Mouse (Mus musculus): ENCODE measurements at regions not wholly inside any gene's neighbourhood (a gene's known extent, or its start where the extent isn't known, plus 50 kb on each side); places are given as distances from the start of the nearest gene placed in this dataset.

DNA sequence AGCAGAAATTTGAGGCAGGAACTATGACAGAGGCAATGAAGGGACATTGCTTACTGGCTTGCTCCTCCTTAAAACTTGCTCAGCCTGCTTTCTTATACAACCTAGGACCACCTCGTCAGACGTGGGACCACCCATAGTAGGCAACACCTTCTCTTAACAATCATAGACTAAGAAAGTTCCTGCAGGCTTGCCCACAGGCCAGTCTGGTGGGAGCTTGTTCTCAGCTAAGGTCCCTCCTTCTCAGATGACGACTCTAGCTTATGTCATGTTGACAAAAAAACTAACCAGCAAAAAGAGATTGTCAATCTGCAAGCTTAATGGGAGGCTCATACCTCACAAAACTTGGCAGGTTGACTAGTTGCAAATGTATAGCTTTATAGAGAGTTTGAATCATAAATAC lies 56.5 kb upstream of the Lsm6 start:
- in situ Hi-C loops (cut with MboI, MseI): no loop called here

DNA sequence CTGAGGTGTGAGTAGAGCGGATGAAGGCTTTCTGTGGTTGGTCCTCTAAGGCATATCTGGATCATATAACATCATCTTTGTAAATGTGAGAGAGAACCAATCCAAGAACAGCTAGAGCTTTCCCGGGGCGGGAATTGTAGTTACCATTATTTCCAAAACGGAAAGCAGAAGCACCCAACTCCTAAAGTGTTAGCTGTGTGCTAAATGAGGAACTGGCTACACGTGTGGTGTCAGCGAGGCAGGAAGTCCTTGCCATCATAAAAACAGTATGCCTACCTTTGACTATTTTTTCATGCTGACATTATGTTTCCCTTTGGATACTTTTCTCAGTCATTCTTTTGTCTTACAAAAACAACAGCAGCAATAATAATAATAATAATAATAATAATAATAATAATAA lies 68.8 kb upstream of the Lsm6 start:
- in situ Hi-C loops (cut with MboI, MseI): loop anchor here (10.0 kb wide), 1 partner anchor 55 kb away; no protein-coding TSS in a partner anchor

GRCm38 (mm10) chr8:78890571-78890970 lies 69.6 kb upstream of the Lsm6 start:
- in situ Hi-C loops (cut with MboI, MseI): no loop called here

DNA sequence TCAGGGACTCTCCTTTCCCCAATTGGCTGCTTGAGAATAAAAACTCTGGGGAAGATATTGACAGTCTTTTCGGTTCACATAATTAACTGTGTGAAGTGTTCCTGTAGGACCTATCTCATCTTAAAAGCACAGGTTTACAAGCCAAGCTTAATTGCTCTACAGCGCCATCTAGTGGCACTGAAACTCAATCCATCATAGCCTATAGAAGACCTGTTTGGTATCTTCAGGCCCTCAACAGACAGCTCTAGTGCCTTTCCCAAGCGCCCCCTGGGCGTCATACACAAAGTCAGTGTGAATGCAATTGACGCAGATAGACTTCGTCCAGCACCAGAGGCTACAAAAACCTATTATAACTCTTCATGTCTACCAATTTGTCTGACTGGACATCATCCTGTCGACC lies 78.9 kb upstream of the Lsm6 start:
- in situ Hi-C loops (cut with MboI, MseI): loop anchor here (10.0 kb wide), 1 partner anchor 835 kb away; no protein-coding TSS in a partner anchor

GRCm38 (mm10) chr8:78903034-78903433 lies 82.1 kb upstream of the Lsm6 start:
- in situ Hi-C loops (cut with MboI, MseI): loop anchor here (10.0 kb wide), 1 partner anchor 838 kb away; no protein-coding TSS in a partner anchor

- in situ Hi-C loops (cut with MboI, MseI): loop anchor here (10.0 kb wide), 1 partner anchor 843 kb away; no protein-coding TSS in a partner anchor
Observed at GRCm38 (mm10) chr8:78907918-78908317, 87.0 kb upstream of the Lsm6 start.

DNA sequence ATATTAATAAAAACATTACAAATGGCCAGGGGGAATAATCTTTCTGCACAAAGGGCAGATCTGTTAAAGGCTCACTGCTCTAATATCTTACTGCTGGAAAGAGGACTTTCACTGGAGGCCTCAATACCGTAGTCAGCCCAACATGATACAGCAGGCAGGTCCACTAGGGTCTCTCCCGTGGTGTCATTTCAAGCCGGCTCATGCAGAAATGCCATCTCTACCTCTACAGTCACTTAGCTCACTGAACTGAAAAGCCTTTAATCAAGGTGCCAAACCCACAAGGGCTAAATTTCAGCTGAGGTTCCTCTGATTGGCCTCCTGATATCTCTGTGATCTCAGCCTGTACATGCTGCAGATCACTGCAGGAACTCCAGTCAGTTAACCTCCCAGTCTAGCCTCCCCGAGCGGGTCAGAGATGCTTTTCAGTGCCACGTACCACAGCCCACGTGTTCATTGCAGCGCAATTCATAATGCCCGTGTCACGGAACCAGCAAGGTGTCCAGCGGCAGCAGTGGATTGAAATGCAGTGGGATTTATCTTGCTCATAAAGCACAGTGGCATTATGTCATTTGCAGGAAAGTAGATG lies 90.4 kb upstream of the Lsm6 start:
- in situ Hi-C loops (cut with MboI, MseI): no loop called here

DNA sequence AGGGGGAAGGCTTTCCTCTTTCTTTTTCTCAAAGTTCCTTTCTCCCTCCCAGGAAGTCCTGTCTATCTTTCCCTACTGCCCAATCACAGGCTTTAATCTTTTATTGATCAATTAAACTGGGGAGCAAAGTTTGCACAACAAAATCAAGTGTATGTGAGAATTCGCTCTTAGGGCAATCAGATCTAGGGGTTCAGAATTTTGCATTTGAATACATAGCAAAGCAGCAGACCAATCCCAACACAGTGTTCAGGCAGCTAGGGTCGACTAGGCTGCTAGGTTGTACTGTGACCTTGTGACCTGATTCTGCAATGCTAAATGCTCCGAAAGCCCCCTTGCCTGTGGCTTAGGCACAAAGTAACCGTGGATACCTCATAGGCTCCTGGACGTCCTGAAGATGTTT lies 91.5 kb upstream of the Lsm6 start:
- in situ Hi-C loops (cut with MboI, MseI): no loop called here

- in situ Hi-C loops (cut with MboI, MseI): no loop called here
Observed at GRCm38 (mm10) chr8:78913823-78914222, 92.9 kb upstream of the Lsm6 start.

- in situ Hi-C loops (cut with MboI, MseI): no loop called here
Observed at GRCm38 (mm10) chr8:78930610-78931397, 97.4 kb upstream of the Zfp827 start.

GRCm38 (mm10) chr8:78932069-78932468 lies 96.2 kb upstream of the Zfp827 start:
- in situ Hi-C loops (cut with MboI, MseI): no loop called here

DNA sequence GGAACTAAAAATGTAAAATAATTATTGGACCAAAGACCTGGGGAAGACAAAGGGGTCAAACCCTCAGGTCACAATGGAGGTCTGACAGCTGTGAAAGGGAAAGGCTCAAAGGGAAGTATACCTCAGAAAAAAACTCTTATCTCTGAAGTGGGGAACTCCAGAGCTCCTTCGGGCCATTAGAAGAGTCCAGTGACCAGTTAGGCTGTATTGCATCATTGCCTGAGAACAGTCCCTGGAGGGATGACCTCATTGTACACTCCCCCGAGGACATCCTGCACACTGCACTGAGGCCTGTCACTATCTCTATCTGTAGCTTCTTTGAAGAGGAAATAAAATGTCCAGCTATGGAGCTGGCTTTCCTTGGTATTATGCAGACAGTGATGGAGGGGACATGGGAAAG lies 88.2 kb upstream of the Zfp827 start:
- in situ Hi-C loops (cut with MboI, MseI): loop anchor here (10.0 kb wide), 1 partner anchor 55 kb away; no protein-coding TSS in a partner anchor

DNA sequence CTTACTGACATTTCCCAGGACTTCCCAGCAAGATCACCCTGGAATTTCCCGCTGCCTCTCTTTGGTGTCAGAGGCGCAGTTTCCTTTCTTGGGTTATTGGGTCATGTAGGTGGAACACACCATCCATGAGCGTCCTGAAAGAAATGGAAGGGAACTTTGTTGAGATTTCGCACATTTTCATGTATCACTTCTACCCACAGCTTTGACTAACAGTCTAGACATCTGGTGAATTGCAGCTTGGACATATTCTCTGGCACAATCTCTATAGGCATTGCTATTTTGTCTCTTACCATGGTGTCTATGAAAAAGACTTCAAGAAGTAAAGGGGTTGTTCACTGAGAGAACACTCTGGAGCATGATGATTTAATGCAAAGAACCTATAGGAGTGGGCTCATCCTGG lies 86.7 kb upstream of the Zfp827 start:
- in situ Hi-C loops (cut with MboI, MseI): loop anchor here (10.0 kb wide), 1 partner anchor 57 kb away; no protein-coding TSS in a partner anchor

DNA sequence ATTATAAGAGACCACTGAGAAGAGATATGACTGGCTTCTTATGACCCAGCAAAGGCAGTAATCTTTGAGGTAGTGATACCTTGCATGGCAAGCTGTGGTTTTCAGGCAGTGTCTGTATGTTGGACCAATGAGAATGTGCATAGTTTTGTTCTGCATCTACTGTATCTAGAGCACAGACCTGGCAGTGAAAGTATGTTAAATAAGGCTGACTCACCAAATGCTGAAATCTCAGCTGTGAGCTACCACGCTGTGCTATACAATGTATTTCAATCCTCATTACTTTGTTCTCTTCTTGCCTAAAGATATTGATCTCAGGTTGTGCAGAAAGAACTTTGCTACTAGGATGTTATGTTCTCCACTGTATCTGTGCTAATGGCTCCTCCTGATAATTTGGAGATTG lies 83.9 kb upstream of the Zfp827 start:
- in situ Hi-C loops (cut with MboI, MseI): loop anchor here (10.0 kb wide), 1 partner anchor 60 kb away; no protein-coding TSS in a partner anchor

GRCm38 (mm10) chr8:78945607-78946006 lies 82.6 kb upstream of the Zfp827 start:
- in situ Hi-C loops (cut with MboI, MseI): loop anchor here (10.0 kb wide), 1 partner anchor 61 kb away; no protein-coding TSS in a partner anchor

- in situ Hi-C loops (cut with MboI, MseI): loop anchor here (10.0 kb wide), 1 partner anchor 61 kb away; no protein-coding TSS in a partner anchor
Observed at GRCm38 (mm10) chr8:78946085-78946484, 82.2 kb upstream of the Zfp827 start.

DNA sequence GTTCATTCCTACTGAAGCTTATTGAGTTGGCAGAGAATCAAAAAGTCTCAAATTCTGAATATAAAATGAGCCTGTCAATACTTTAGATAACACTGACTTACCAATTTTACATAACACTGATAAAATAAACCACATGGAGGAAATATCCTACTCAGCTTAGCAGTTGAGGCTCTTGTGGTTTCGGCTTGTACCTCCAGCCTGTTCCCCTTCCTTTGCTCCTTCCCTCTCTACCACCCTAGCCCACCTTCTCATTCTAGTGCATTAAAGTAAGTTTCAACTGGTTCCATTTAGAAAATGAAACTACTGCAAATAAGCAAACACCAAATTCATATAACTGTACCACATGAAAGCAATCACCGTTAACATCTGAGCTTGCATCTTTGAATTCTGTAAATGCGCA lies 53.2 kb upstream of the Zfp827 start:
- in situ Hi-C loops (cut with MboI, MseI): no loop called here
